Mouse (Mus musculus): Measurements from ENCODE around the gene Rnf113a2. TPM values are rescaled to one million over a fixed set of nuclear protein-coding genes. Genes with fewer than 3 reads are reported as not detected.

The Rnf113a2 gene
- polyA plus RNA-seq, 1 experiment = 17.8 TPM

GRCm38 (mm10) chr12:84407874-84408818 lies 8.8 kb upstream of the Rnf113a2 start:
- Histone ChIP-seq H3K36me3 (ENCODE audit: control insufficient read depth, insufficient read depth, low read length) (peaks cover 2% of the 10 kb centered on the region), H3K4me3 (ENCODE audit: control insufficient read depth, low read depth, low read length) (peak overlapping the region; percentile 92), H3K4me1 (ENCODE audit: control insufficient read depth, insufficient read depth, low read length) (peaks cover 3% of the 10 kb centered on the region; the same call in 1 of the 2 replicates), H3K27me3 (ENCODE audit: control insufficient read depth, insufficient read depth, low read length) (no peaks in the 10 kb centered on the region), H3K27ac (ENCODE audit: control insufficient read depth, insufficient read depth, low read depth, low read length) (peak overlapping the region; percentile 86)
- no peak for TF ChIP-seq POLR2A (IDR thresholded peaks at IDR 0.05; ENCODE audit: control insufficient read depth, low read depth, low read length)
- no peak for TF ChIP-seq CTCF (IDR thresholded peaks at IDR 0.05; ENCODE audit: control insufficient read depth, insufficient read depth, insufficient replicate concordance, low read depth, low read length)

GRCm38 (mm10) chr12:84408819-84409507 lies 8.0 kb upstream of the Rnf113a2 start, which contains the start of the genes Entpd5 and Bbof1:
TSS of gene Entpd5 (minus strand) at chr12:84409029.
TSS of gene Bbof1 (plus strand) at chr12:84409071.
- peaks cover 2% of the 10 kb centered on the region for H3K36me3 ChIP-seq (ENCODE audit: control insufficient read depth, insufficient read depth, low read length)
- H3K4me3 ChIP-seq (ENCODE audit: control insufficient read depth, low read depth, low read length) = peak within 1 kb of the TSS; percentile 92
- no peaks in the 10 kb centered on the region for H3K27me3 ChIP-seq (ENCODE audit: control insufficient read depth, insufficient read depth, low read length)
- peak within 1 kb of the TSS; percentile 99 for H3K27ac ChIP-seq (ENCODE audit: control insufficient read depth, insufficient read depth, low read depth, low read length)
- peak; percentile 97 for TF ChIP-seq POLR2A (IDR thresholded peaks at IDR 0.05; ENCODE audit: control insufficient read depth, low read depth, low read length)
- TF ChIP-seq CTCF (IDR thresholded peaks at IDR 0.05; ENCODE audit: control insufficient read depth, insufficient read depth, insufficient replicate concordance, low read depth, low read length) = no peak
- peaks cover 3% of the 10 kb centered on the region; the same call in 1 of the 2 replicates for H3K4me1 ChIP-seq (ENCODE audit: control insufficient read depth, insufficient read depth, low read length)

- H3K27me3 ChIP-seq (ENCODE audit: control insufficient read depth, insufficient read depth, low read length) = no peaks in the 10 kb centered on the region
- peak overlapping the region; percentile 78 for H3K27ac ChIP-seq (ENCODE audit: control insufficient read depth, insufficient read depth, low read depth, low read length)
- no peak for TF ChIP-seq CTCF (IDR thresholded peaks at IDR 0.05; ENCODE audit: control insufficient read depth, insufficient read depth, insufficient replicate concordance, low read depth, low read length)
- TF ChIP-seq POLR2A (IDR thresholded peaks at IDR 0.05; ENCODE audit: control insufficient read depth, low read depth, low read length) = no peak
- H3K4me3 ChIP-seq (ENCODE audit: control insufficient read depth, low read depth, low read length) = peak overlapping the region; percentile 96
- peaks cover 3% of the 10 kb centered on the region for H3K36me3 ChIP-seq (ENCODE audit: control insufficient read depth, insufficient read depth, low read length)
- H3K4me1 ChIP-seq (ENCODE audit: control insufficient read depth, insufficient read depth, low read length) = no peaks in the 10 kb centered on the region
These were observed 568 bp downstream of the Rnf113a2 start for GRCm38 (mm10) chr12:84417605-84417922.

GRCm38 (mm10) chr12:84423990-84424389 lies 7.0 kb downstream of the Rnf113a2 start:
- H3K27me3 ChIP-seq (ENCODE audit: control insufficient read depth, insufficient read depth, low read length) = no peaks in the 10 kb centered on the region
- no peaks in the 10 kb centered on the region for H3K4me1 ChIP-seq (ENCODE audit: control insufficient read depth, insufficient read depth, low read length)
- no peak for TF ChIP-seq CTCF (IDR thresholded peaks at IDR 0.05; ENCODE audit: control insufficient read depth, insufficient read depth, insufficient replicate concordance, low read depth, low read length)
- no peak for TF ChIP-seq POLR2A (IDR thresholded peaks at IDR 0.05; ENCODE audit: control insufficient read depth, low read depth, low read length)
- H3K27ac ChIP-seq (ENCODE audit: control insufficient read depth, insufficient read depth, low read depth, low read length) = no peak overlapping the region
- H3K4me3 ChIP-seq (ENCODE audit: control insufficient read depth, low read depth, low read length) = no peak overlapping the region
- H3K36me3 ChIP-seq (ENCODE audit: control insufficient read depth, insufficient read depth, low read length) = peaks cover 4% of the 10 kb centered on the region

GRCm38 (mm10) chr12:84429825-84430224 lies 12.8 kb downstream of the Rnf113a2 start:
- H3K36me3 ChIP-seq (ENCODE audit: control insufficient read depth, insufficient read depth, low read length) = peaks cover 1% of the 10 kb centered on the region
- TF ChIP-seq POLR2A (IDR thresholded peaks at IDR 0.05; ENCODE audit: control insufficient read depth, low read depth, low read length) = no peak
- TF ChIP-seq CTCF (IDR thresholded peaks at IDR 0.05; ENCODE audit: control insufficient read depth, insufficient read depth, insufficient replicate concordance, low read depth, low read length) = no peak
- H3K4me1 ChIP-seq (ENCODE audit: control insufficient read depth, insufficient read depth, low read length) = no peaks in the 10 kb centered on the region
- no peak overlapping the region; the same call in 1 of the 2 replicates for H3K27ac ChIP-seq (ENCODE audit: control insufficient read depth, insufficient read depth, low read depth, low read length)
- H3K4me3 ChIP-seq (ENCODE audit: control insufficient read depth, low read depth, low read length) = no peak overlapping the region
- H3K27me3 ChIP-seq (ENCODE audit: control insufficient read depth, insufficient read depth, low read length) = no peaks in the 10 kb centered on the region

- no peak for TF ChIP-seq CTCF (IDR thresholded peaks at IDR 0.05; ENCODE audit: control insufficient read depth, insufficient read depth, insufficient replicate concordance, low read depth, low read length)
- no peak for TF ChIP-seq POLR2A (IDR thresholded peaks at IDR 0.05; ENCODE audit: control insufficient read depth, low read depth, low read length)
- Histone ChIP-seq H3K4me3 (ENCODE audit: control insufficient read depth, low read depth, low read length) (no peak overlapping the region), H3K27ac (ENCODE audit: control insufficient read depth, insufficient read depth, low read depth, low read length) (no peak overlapping the region), H3K27me3 (ENCODE audit: control insufficient read depth, insufficient read depth, low read length) (no peaks in the 10 kb centered on the region), H3K36me3 (ENCODE audit: control insufficient read depth, insufficient read depth, low read length) (no peaks in the 10 kb centered on the region; the same call in 1 of the 2 replicates), H3K4me1 (ENCODE audit: control insufficient read depth, insufficient read depth, low read length) (no peaks in the 10 kb centered on the region)
These were observed 21.7 kb downstream of the Rnf113a2 start for GRCm38 (mm10) chr12:84438697-84439096.

GRCm38 (mm10) chr12:84442526-84442925 lies 25.5 kb downstream of the Rnf113a2 start:
- Histone ChIP-seq H3K36me3 (ENCODE audit: control insufficient read depth, insufficient read depth, low read length) (no peaks in the 10 kb centered on the region; the same call in 1 of the 2 replicates), H3K4me1 (ENCODE audit: control insufficient read depth, insufficient read depth, low read length) (no peaks in the 10 kb centered on the region), H3K27ac (ENCODE audit: control insufficient read depth, insufficient read depth, low read depth, low read length) (no peak overlapping the region), H3K4me3 (ENCODE audit: control insufficient read depth, low read depth, low read length) (no peak overlapping the region), H3K27me3 (ENCODE audit: control insufficient read depth, insufficient read depth, low read length) (no peaks in the 10 kb centered on the region)
- TF ChIP-seq POLR2A (IDR thresholded peaks at IDR 0.05; ENCODE audit: control insufficient read depth, low read depth, low read length) = no peak
- no peak for TF ChIP-seq CTCF (IDR thresholded peaks at IDR 0.05; ENCODE audit: control insufficient read depth, insufficient read depth, insufficient replicate concordance, low read depth, low read length)
